Mouse (Mus musculus): Measurements from ENCODE around the gene Gm20431.

GRCm38 (mm10) chr2:167706183-167706939 is 45.1 kb upstream of the Gm20431 start:
- TF ChIP-seq POLR2A (IDR thresholded peaks at IDR 0.05; ENCODE audit: extremely low read depth, insufficient read depth, low read length), result no peak
- TF ChIP-seq CTCF (IDR thresholded peaks at IDR 0.05; ENCODE audit: extremely low read depth, insufficient read depth, low read length), result no peak

Measured in cortical plate, adult 2 months (tissue).